Mouse (Mus musculus) cerebellum, adult 18-20 months (tissue): ENCODE measurements around the gene Olfr1371.

ENCODE experiments used
- DNase-seq, 2 experiments: peaks; one replicate each; pipeline ENCODE4 v3.0.0; 2021

Gene Olfr1371

DNA sequence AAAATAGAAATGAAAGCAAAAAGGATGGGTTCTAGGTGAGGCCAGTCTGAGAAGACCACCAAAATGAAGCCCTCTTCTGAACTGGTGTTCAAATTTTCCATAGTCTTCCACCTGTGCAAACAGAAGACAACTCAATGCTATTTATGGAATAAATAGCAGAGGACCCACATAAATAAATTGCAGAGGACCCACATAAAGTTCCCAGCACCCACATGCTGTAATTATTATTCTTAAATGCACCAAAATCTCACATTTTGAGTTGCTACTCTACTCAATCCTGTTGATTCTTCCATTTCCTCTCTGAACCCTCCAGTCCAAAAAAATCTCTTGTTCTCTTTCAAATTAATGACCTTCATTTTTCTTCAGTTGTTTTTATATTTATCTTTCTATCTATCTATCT, at the start of gene Olfr1371:
Gene Olfr1371, minus strand, starts transcription at position 101 of the 400 bp plus-strand sequence.
- no peak for DNase-seq

DNA sequence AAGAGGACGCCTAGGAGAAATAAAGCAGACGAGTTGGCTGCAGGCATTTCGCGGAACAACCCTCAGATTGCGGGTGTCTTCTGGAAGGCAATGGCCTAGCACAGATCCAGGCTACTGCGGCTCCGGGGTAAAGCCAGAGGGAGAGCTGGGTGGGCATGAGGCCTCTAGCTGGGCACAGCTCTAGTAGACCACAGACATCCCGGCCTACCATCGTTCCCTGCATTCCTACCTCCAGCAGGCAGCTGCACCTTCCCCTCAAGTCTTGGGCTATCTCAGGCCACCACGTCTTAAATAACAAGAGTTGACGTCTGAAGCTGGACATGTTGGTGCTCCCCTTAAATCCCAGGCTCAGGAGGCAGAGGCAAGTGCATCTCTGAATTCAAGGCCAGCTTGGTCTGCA, 48.6 kb upstream of the Olfr1371 start:
- no peak for DNase-seq

DNA sequence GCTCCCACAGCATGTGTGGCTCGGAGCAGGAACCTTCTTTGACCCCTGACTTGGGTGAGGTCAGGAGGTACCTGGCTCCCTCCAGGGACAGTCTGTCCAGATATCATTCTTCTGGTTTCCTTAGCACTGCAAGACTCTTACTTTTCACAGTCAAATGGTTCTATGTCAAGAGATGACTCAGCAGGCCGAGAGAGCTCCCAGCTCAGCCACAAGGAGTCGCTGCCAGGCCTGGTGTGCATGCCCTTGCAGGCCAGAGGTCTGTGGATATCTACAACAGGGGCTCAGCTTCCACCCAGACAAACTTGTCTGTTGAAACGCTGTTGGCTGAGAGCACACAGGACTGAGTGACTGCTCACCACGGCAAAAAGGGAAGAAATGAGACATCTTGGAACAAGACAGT, 48.1 kb upstream of the Olfr1371 start:
- DNase-seq = no peak

- DNase-seq = no peak
Observed at GRCm38 (mm10) chr11:52260878-52261277, 47.1 kb upstream of the Olfr1371 start.

DNA sequence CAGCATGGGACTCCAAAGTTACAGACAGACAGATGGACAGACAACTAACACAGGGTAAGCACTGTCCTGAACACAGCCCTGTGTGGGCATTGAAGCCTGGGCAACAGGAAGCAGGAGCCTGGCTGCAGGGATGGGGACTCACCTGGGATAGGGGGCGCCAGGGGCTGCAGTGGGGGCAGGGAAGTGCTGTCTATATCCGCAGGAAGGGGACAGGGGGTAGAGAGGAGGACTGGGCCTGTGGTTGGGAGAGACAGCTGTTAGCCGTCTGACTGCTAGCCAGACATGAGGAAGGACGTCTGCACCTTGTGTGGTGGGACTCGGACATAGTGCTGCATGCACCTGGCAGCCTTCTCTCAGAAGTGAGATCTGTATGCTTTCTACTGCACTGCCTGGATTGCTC, 44.9 kb upstream of the Olfr1371 start:
- DNase-seq = no peak

- no peak for DNase-seq
Observed at GRCm38 (mm10) chr11:52257376-52257775, 43.6 kb upstream of the Olfr1371 start.

GRCm38 (mm10) chr11:52255077-52255476, 41.3 kb upstream of the Olfr1371 start:
- DNase-seq = no peak

DNA sequence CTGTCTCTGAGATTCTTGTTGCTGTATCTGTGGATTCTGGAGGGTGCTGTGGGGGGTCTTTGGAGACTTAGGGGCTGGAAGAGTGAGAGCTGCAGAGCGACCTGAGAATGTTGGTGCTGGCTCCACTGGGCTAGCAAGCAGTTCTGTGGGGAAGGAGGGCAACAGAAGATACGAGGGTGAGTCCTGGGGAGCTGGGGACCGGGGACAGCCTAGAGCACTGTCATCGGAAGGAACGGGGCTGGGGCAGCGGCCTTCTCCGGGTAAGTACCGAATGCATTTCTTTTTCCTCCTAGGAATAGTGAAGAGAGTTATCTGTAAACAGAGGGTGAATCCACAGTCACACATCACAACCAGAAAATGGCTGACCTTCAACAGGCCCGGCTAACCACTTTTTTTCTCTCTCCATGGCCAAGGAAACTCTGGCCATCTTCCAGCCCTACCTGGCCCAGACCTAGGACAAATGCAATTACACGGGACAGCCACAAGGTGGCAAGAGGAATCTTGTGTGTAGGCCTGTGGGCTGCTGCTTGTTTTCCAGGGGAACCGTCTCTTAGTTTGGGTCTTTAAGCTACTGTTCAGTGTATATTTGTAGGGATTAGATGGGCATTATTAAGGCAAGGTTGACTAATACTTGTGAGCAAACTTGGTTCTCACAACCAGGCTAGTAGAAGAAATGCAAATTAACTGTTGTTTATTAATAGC, 40.0 kb upstream of the Olfr1371 start:
- peak; percentile 80 to 85 for DNase-seq

DNA sequence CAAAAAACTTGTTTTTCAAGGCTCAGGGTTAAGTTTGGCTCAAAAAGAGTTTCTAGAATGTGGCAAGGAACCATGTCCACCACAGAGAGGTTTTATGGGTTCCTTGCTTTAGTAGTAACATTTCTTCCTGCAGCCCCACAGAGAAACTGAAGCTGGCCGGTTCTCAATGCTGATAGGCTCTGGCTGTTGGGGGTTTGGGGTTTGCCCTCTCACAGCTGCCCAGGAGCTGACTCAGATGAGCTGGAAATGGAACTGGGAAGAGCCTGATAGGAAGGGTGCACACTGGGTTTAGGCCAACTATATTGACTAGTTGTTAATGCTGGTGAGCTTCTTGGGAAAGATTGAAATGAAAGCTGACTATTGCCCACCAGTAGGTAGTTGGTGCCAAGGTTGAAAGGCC, 38.9 kb upstream of the Olfr1371 start:
- DNase-seq = no peak

- no peak for DNase-seq
Observed at GRCm38 (mm10) chr11:52251770-52252169, 38.0 kb upstream of the Olfr1371 start.

DNA sequence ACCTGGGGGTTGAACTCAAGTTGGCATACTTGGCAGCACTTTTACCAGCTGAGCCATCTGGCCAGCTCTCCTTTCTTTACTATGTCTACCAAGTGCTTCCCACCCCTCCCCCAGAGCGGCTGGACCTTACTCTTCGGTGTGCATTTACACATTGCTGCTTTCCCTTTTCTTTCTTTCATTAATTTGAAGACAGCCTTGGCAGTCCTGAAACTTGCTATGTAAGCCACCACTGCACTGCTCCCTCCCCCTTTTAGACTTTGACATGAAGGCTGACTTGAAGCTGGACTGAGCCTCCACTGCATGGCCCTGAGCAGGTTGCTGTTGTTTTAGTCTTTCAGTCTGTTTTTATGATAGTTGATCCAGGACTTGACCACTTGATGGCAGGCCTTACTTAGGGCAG, 35.7 kb upstream of the Olfr1371 start:
- DNase-seq = no peak

DNA sequence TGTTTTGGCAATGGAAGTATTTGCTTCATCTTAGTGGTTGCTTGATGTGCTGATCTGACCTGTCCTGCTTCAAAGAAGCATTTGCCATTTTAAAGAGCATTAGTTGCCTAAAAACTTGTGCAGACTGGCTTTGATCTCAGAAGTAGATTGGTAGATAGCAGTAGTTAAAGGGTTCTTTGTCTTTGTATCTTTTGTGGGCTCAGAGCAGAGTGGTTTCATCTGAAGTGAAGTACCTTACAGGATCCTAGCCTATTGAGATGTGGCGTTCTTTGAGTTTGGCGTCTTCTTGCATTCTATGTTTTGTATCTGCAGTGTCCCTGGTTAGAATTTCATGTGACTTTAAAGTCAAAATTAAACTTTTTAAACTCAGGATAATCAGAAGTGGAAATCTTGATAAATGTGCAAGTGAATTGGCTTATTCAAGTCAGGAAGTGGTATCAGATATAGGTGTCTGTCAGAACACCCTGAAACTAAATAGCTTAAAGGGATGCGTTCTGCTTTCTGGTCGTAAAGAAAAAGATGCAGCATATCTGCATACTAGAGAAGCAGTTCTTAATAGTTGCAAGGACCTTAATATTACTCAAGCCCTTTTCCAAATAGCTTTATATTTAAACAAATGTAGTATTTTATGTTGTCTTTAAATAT, 27.2 kb upstream of the Olfr1371 start:
- no peak for DNase-seq

- peak; percentile 17 to 33 for DNase-seq
Observed at GRCm38 (mm10) chr11:52234509-52234908, 20.7 kb upstream of the Olfr1371 start.

- no peak for DNase-seq
Observed at GRCm38 (mm10) chr11:52233906-52234305, 20.1 kb upstream of the Olfr1371 start.

- DNase-seq = no peak
Observed at GRCm38 (mm10) chr11:52233043-52233653, 19.4 kb upstream of the Olfr1371 start.

GRCm38 (mm10) chr11:52231606-52232541, 18.1 kb upstream of the Olfr1371 start, which contains the start of gene Skp1a:
Skp1a (plus strand) TSS chr11:52231995.
- DNase-seq = peak; percentile 86 to 96

GRCm38 (mm10) chr11:52230694-52231093, 16.9 kb upstream of the Olfr1371 start:
- no peak for DNase-seq

- DNase-seq = no peak
Observed at GRCm38 (mm10) chr11:52228722-52229448, 15.1 kb upstream of the Olfr1371 start.

DNA sequence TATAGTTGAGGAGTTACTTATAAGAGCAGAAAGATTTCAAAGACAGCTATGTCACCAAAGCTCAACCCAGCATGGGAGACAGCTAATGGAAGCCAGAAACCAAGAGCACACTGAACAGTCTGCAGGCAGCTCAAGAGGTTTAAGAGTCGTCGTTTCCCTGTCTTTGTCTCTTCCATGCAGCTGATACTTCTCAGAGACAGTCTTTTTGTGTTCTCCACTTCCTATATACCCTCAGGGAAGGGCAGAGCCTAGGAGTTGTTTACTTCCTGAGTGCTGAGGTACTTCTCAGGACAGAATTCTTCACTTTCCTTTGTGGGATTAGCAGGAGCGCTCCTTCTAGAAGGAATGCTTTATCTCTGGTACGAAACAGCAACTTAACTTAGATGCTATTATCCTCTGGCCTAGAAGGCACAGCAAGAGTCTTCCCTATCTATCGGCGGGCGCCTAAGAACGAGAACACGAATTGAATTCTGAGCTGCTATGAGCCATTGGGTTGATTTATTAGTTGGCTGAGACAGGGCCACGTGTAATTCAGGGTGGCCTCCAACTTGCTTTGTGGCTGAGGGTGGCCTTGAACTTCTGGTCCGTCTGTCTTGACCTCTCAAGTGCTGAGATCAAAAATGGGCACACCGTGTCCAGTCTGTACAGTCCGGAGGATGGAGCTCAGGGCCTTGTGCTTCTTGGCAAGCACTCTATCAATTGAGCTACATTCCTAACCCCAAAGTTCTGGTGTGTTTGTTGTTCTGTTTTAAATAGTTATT, 13.9 kb upstream of the Olfr1371 start:
- no peak for DNase-seq

GRCm38 (mm10) chr11:52227053-52227452, 13.3 kb upstream of the Olfr1371 start:
- DNase-seq = no peak

GRCm38 (mm10) chr11:52225986-52226599, 12.3 kb upstream of the Olfr1371 start:
- DNase-seq = no peak
